22 mouse cellular contexts compared by ENCODE assay signal in the genomic region with DNA sequence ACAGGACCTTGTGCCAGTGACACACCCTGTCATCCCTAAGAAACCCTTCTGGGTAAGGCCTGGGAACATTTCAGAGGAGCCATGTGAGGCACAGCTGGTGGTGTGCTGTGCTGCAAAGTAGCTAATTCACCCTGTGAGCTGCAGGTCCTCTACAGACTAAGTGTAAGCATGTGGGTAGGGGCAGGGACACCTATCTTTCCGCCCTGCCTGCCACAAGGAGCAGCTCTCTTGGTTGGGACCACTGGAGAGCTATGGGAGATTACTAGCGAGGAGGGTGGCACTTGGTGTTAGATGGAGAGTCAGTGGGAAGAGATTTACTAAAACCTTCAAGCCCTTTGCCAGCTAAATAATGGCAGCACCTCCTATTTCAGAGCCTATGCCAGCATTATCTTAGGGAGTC.
"Had no signal": no experiment of that assay in that cellular context is flagged by ENCODE, and none has a peak within 500 bp of the region (broad histone marks: within the 10 kb centered on the region; RNA-seq: fewer than 3 reads in every experiment).

No protein-coding gene starts in this region.

- DNase-seq: gastrocnemius, postnatal 14 days; gastrocnemius, postnatal 36 days; heart, adult 18-20 months; heart, postnatal 14 days; heart, postnatal 36 days; kidney, adult 11 months; kidney, adult 2 months; kidney, adult 9 months; kidney, postnatal 14 days; kidney, postnatal 36 days had no signal

- H3K27ac ChIP-seq: heart, embryonic 13.5 days; heart, embryonic 15.5 days; hindbrain, embryonic 13.5 days; hindbrain, embryonic 15.5 days; hindbrain, postnatal 0 days; kidney, embryonic 15.5 days; kidney, postnatal 0 days; left cerebral cortex, adult 2 months; limb, embryonic 13.5 days; limb, embryonic 15.5 days; liver, embryonic 12.5 days; liver, embryonic 14.5 days had no signal

- H3K27me3 ChIP-seq: heart, embryonic 13.5 days; heart, embryonic 15.5 days; hindbrain, embryonic 13.5 days; hindbrain, embryonic 15.5 days; kidney, embryonic 15.5 days; limb, embryonic 13.5 days; limb, embryonic 15.5 days; liver, embryonic 12.5 days had no signal

- H3K4me3 ChIP-seq: heart, embryonic 13.5 days; heart, embryonic 15.5 days; hindbrain, embryonic 13.5 days; hindbrain, embryonic 15.5 days; kidney, embryonic 15.5 days; left cerebral cortex, adult 2 months; limb, embryonic 13.5 days; limb, embryonic 15.5 days; liver, embryonic 12.5 days had no signal

- H3K9me3 ChIP-seq: heart, embryonic 13.5 days; heart, embryonic 15.5 days; hindbrain, embryonic 13.5 days; hindbrain, embryonic 15.5 days; kidney, embryonic 15.5 days; limb, embryonic 13.5 days; limb, embryonic 15.5 days; liver, embryonic 12.5 days had no signal

- H3K4me1 ChIP-seq: hindbrain, embryonic 13.5 days; hindbrain, embryonic 15.5 days had no signal

- H3K9ac ChIP-seq: heart, embryonic 13.5 days; heart, embryonic 15.5 days; hindbrain, embryonic 13.5 days; hindbrain, embryonic 15.5 days; kidney, embryonic 15.5 days; limb, embryonic 13.5 days; limb, embryonic 15.5 days; liver, embryonic 12.5 days; liver, embryonic 14.5 days had no signal
